Mouse (Mus musculus) ES-CJ7 (cell line): ENCODE data around the gene Spata22.
"Not testable (repeated sequence)": the region's sequence is repeated elsewhere in the genome, so short reads cannot be mapped to it uniquely, and the experiment has no call there.

Source experiments
- DNase-seq: peaks from one replicate; pipeline ENCODE4 v3.0.0; 2011; ENCODE audit warnings: low read depth, low spot score

The Spata22 gene

DNA sequence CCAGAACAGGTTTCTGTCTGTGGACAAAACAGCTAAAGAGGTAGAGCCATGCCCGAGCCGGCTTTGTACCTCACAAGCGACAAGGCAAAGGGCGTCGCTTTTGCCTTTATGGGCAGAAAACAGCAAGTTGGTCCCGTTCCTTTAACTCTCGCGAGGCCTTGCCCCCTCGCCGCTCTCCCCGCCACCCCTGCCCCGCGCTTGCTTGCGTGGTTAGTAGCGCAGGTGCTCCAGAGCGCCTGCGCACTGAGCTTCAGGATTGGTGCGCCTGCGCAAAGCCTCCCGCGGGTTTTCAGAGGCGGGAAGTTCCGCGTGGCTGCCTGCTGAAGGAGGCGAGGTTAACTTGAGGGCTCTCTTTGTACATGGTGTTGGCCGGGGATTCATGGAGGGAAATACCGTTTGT, at the start of gene Spata22, which contains the start of the genes Aspa and Gm49340:
Gene Spata22, plus strand, starts transcription at position 300 of the 400 bp plus-strand sequence.
Gene Aspa, minus strand, starts transcription at position 155 of the 400 bp plus-strand sequence.
Gene Gm49340, plus strand, starts transcription at position 300 of the 400 bp plus-strand sequence.
- peak; percentile 81 for DNase-seq

DNA sequence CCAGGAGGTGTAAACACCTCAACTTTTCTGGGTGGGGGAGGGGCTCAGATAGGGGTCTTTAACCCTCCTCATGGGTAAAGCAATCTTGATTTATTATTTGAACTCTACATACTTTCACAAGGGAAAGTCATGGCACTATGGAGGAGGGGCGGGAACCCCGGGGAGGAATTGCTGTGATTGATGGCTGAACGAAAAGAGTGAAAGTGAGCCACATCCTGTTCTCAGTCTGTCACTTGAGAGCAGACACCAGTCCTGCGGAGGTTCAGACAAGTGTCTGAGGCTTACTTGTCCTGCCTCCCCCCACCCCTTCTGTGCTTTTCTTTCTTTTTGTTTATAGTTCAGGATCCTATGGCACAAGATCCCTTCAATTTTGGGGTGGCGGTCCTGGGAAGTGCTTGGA, 48.8 kb upstream of the Spata22 start:
- no peak for DNase-seq

DNA sequence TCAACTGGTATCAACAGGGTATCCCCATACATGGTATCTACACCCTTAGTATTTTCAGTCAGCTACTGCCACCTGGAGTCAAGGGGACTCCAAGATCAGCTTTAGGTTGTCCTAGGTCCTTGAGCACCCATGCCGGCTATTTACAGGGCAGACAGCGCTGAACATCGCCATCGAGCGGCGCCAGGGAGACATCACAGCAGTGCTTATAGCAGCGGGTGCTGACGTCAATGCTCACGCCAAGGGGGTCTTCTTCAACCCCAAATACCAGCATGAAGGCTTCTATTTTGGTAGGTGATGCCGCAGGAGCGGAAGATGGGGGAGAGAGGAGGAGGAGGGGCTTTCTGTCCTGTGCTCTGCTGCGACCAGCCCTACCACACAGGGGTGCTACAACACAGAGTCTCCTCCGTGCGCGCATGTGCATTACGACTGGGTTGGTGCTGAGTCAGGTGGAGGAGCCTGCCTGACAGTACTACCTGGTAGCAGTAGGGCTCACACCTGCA, 48.0 kb upstream of the Spata22 start:
- DNase-seq, result peak; percentile 90

GRCm38 (mm10) chr11:73283369-73283768, 46.2 kb upstream of the Spata22 start:
- DNase-seq, result no peak

DNA sequence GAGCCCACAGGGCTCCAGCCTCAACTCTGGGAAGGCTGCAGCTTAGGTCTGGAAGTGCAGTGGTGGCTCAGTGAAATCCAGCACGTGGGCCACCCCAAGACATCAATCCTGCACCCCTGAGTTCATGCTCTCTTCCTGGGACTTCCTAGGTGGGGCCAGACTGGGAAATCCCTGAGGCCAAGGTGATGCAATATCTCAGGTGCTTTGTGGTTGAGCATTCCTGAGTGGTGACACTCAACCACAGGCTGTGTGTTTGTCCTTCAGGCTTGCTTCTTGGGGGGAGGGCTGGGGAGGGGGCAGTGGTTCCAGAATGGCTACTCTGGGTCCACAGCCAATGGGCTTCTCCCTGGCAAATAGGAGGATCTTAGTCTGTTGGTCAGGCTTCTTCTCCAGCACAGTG, 45.6 kb upstream of the Spata22 start:
- no peak for DNase-seq

- DNase-seq, result no peak
These were observed 45.2 kb upstream of the Spata22 start for GRCm38 (mm10) chr11:73284351-73284750.

DNA sequence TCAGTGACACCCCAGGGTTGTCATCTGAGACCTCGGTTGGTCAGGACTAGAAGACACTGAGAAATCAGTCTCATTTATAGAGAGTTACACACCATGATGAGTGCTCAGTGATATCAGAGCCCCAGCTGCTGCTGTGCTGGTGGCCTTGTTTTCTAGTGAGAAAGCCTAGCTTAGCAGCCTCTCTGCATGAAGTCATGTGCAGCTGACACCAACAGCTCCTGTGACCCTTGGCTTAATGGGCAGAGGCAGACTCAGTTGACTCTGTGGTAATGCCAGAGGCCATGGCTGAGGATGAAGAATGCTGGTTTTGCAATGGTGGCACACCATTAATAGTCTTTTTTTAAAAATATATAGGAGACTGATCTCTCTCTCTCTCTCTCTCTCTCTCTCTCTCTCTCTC, 39.9 kb upstream of the Spata22 start:
- no peak for DNase-seq

DNA sequence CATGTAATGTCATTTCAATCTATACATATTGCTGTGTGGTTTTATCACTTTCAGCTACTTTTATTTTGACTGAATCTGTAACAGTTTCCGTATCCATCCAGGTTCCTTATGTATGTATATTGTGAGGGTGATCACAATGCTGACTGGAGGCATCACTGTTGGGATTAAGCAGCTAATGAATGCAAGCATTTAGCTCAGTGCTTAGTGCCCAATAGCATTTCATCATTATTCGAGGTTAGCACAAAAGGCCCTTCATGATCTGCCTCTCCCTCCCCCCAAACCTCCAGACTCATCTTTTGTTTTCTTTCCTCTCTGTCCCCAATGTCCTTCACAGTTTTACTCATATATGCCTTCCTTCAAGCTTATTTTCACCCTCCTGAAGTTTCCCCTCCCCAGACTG, 26.4 kb upstream of the Spata22 start:
- DNase-seq, result no peak

- no peak for DNase-seq
These were observed 13.6 kb upstream of the Spata22 start for GRCm38 (mm10) chr11:73315961-73316360.

DNA sequence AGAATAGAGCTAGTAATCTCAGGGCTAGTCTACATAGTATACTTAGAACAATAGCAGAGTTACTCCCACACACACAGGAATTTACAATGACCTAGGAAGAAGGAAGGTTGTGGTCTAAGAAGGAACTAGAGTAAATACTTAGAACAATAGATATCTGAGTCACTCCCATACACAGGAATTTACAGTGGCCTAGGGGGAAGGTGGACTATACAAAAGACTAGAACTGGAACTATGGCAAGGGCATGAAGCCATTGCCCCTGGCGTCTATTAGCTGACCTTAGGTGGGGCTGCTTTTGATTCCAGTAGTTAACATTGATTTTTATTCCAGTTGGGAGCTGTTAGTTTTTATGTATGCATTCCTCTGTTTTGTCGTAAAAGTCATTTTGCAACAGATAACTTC, 11.0 kb upstream of the Spata22 start:
- DNase-seq, result peak; percentile 85

- not testable (repeated sequence) for DNase-seq
These were observed 8.5 kb upstream of the Spata22 start for GRCm38 (mm10) chr11:73321064-73321463.

DNA sequence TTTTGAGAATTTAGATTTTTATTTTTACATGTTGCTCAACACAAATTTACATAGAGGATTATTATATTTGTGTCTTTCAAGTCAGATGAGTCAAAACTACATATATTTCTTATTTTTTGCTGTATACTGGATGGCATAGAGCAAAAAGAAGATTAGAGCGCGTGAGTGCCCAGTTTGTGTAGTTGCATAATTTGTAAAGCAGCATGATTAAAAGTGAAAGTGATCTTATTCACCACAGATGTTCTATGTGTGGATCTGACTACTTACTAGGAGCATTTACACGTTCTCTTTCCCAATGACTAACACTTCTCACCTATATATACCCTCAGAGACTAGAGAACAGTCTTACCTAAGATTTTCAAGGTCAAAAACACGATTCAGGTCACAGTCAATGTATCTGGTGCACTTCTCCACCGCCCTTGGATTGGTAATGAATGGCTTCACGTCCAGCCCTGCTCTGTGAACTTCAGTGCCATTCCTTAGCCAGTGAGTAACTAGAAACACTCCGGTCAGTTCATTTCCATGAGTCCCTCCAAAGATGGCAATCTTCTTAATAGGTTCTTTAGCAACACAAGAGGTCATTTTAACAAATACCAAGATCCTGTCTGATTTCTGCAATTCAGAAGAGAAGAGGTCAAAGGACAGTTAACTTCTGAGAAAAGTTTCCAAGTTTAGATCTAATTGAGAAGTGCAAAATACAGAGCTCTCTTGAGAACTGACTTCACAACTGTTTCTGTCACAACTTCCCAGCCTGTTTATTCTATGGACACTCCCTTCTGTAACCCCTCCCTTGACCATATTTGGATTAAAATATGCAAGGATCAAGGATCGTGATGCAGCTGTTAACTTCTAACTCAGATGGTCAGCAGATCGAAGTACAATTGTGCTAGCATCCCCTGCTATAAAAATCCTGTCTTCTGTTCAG, 5.4 kb upstream of the Spata22 start:
- no peak for DNase-seq

DNA sequence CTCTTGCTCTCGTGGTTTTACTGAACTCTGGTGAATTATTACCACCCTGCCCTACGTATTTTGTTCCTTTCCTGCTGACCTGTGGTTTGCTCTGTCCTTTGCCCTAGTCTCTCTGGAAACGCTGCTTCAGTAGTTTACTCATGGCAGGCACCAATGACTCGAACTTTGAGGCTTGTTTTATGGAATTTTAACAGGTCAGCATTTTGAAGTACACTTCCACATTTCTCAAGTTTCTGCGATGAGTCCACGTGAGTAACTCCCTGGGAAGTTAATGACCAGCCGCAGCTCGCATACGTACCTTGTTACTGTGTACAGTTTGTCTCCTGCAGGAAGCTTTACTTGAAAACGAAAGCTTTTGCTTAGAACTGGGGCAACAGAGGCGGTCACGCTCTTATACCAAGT, 3.1 kb upstream of the Spata22 start:
- no peak for DNase-seq

DNA sequence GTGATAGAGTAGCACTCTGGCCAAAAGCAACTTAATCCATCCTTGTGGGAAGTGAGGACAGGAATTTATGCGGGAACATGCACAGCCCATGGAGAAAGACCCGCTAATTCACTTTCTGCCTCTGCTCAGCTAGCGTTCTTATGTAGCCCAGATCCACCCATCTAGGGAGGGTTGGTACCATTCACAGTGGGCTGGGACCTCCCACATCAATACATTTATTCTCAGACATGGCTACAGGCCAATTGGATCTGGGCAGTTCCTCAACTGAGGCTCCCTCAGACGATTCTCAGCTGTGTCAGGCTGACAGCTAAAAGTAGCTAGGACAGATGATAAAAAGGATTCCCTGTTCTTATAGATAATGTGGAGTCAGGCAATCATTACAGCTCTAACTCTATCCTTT, 2.2 kb upstream of the Spata22 start:
- DNase-seq, result no peak

DNA sequence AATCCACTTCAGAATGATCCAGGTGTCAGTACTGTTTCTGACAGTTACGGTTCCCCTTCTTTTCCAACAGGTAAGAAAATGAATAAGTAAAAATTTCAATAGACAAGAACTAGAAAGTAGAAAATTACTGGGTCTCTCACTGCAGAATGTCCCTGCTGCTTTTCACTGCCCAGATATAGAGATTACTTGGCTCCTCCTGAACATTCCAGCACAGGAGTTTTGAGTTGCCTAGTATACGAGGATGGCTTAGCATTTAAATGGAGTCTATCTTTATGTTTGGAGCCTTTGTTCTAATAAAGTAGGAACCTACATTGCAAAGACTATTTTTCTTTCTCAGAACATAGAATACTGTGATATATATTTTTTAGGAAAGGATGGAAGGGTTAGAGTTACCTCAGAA, 3.8 kb downstream of the Spata22 start:
- DNase-seq, result no peak

- no peak for DNase-seq
These were observed 7.4 kb downstream of the Spata22 start for GRCm38 (mm10) chr11:73336919-73337318.

- no peak for DNase-seq
These were observed 20.9 kb downstream of the Spata22 start, which contains the start of gene Olfr20 for GRCm38 (mm10) chr11:73350483-73350882. TSS of gene Olfr20 (plus strand) at chr11:73350783.

DNA sequence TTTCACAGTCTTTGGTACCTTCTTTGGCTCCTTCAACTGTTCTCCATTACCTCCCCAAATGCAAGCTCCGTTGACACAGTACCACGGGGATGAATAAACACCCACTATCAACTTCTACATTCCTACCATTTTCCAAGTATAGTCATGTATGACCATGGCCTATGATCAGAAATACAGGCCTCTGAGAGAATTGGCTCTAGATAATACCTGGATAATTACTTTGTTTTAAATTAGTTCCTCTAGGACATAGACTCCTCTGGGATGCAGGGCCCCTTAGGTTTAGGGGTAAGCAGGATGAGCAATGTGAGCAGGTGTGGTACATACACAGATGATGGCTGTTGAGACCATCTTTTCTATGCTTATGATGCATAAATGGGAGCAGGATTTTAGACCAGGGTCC, 41.4 kb downstream of the Spata22 start, which contains the start of gene Olfr376:
Gene Olfr376, plus strand, starts transcription at position 301 of the 400 bp plus-strand sequence.
- DNase-seq, result no peak

- DNase-seq, result peak; percentile 21
These were observed 65.8 kb downstream of the Spata22 start for GRCm38 (mm10) chr11:73395374-73395773.
